Mouse (Mus musculus) CH12.LX (cell line): ENCODE measurements around the gene Fancc.

Source experiments
- CTCF ChIP-seq, 2 experiments: IDR thresholded peaks in 1 of 2; conservative IDR thresholded peaks in 1 of 2; 2 replicates each; pipeline ENCODE4 v1.5.1; 2011 to 2012; ENCODE audit warnings: low read depth in 2 of 2, low read length in 2 of 2, improper control_type of control experiment in 1 of 2, inconsistent platforms in 1 of 2, mild to moderate bottlenecking in 1 of 2, moderate library complexity in 1 of 2
- ELF1 ChIP-seq: IDR thresholded peaks from 2 replicates; pipeline ENCODE4 v1.6.1; 2014; ENCODE audit warnings: low read depth, mild to moderate bottlenecking, inconsistent platforms, low read length, improper control_type of control experiment
- JUND ChIP-seq: conservative IDR thresholded peaks from 2 replicates; pipeline ENCODE4 v1.6.1; 2011; ENCODE audit warnings: low read depth, low read length, improper control_type of control experiment
- ZC3H11A ChIP-seq: IDR thresholded peaks from 2 replicates; pipeline ENCODE4 v1.6.1; 2012; ENCODE audit warnings: low read depth, mild to moderate bottlenecking, inconsistent platforms, low read length, improper control_type of control experiment

- TF ChIP-seq CTCF (conservative IDR thresholded peaks at IDR 0.05 in 1 of 2, IDR thresholded peaks at IDR 0.05 in 1 of 2; ENCODE audit: low read depth in 2 of 2, low read length in 2 of 2) (no peak), ZC3H11A (no peak), JUND (no peak), ELF1 (no peak)
These were observed 2.4 kb upstream of the Fancc start for GRCm38 (mm10) chr13:63499489-63499888.
